Mouse (Mus musculus) heart, embryonic 15.5 days (tissue): ENCODE measurements around the gene Asb8. TPM values are rescaled to one million over a fixed set of nuclear protein-coding genes. Genes with fewer than 3 reads are reported as not detected.

Source experiments
- ATAC-seq: fragments of 200-750 bp; cut with Nextera tagmentation; replicated peaks from 2 replicates; pipeline ENCODE4 v1.8.0; 2017; ENCODE audit warnings: low read depth, moderate TSS enrichment; ENCODE audit not compliant: insufficient number of reproducible peaks, insufficient read depth, low FRiP score
- H3K27ac ChIP-seq: fragments of 300-500 bp; sonication (generic); 2 replicates; pipeline ENCODE4 v1.5.1; 2015; ENCODE audit warnings: mild to moderate bottlenecking, inconsistent platforms
- H3K27me3 ChIP-seq: fragments of 300-500 bp; sonication (generic); 2 replicates; pipeline ENCODE4 v1.6.1; 2015; ENCODE audit warnings: inconsistent platforms
- H3K36me3 ChIP-seq: fragments of 300-500 bp; sonication (generic); 2 replicates; pipeline ENCODE4 v1.6.1; 2015; ENCODE audit warnings: mild to moderate bottlenecking, inconsistent platforms
- H3K4me1 ChIP-seq: fragments of 300-500 bp; sonication (generic); replicated peaks from 2 replicates; pipeline ENCODE4 v1.6.1; 2015; ENCODE audit warnings: inconsistent platforms
- H3K4me2 ChIP-seq: fragments of 300-500 bp; sonication (generic); 2 replicates; pipeline ENCODE4 v1.6.1; 2015; ENCODE audit warnings: inconsistent platforms, mild to moderate bottlenecking, moderate library complexity
- H3K4me3 ChIP-seq: fragments of 300-500 bp; sonication (generic); 2 replicates; pipeline ENCODE4 v1.5.1; 2015; ENCODE audit warnings: mild to moderate bottlenecking, inconsistent platforms
- H3K9ac ChIP-seq: fragments of 300-500 bp; sonication (generic); 2 replicates; pipeline ENCODE4 v1.6.1; 2015; ENCODE audit warnings: mild to moderate bottlenecking, inconsistent platforms
- H3K9me3 ChIP-seq: fragments of 300-500 bp; sonication (generic); replicated peaks from 2 replicates; pipeline ENCODE4 v1.6.1; 2016; ENCODE audit warnings: inconsistent platforms
- WGBS: fragments of 180-500 bp; shearing (Covaris S2); methylation state at CpG from one replicate; pipeline ENCODE4 v1.1.7; 2015; ENCODE audit warnings: mixed read lengths; 5-methylcytosine and 5-hydroxymethylcytosine counted together
- polyA plus RNA-seq: library from polyadenylated mRNA; unstranded; fragments of >200 nt; fragmentation: Nextera tagmentation; extraction: Ambion mirVana; gene quantifications from 2 replicates; pipeline ENCODE4 v1.2.1, GENCODE M21; 2015

Asb8 gene
- 77.6 and 78.1 TPM in 2 replicates for polyA plus RNA-seq

DNA sequence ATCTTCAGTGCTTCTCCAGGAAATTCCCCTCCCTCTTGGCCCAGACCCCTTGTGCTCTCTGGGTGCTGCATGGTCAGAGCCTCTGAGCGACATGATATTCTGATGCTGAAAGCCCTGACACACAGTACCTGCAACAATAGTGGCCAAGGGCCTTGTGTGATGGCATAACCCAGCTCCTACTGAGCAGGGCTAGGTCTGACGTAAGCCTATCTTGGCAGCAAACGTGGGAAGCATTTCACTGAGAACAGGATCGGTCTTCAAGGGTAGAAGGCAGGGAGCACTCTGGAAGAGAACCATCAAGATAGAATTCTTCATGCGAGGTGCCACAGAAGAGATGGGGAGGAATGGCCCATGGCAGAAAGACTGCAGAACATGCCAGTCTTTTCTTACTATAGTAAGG lies at the start of gene Asb8:
Gene Asb8, minus strand, starts transcription at position 101 of the 400 bp plus-strand sequence.
- no peak for ATAC-seq
- 76% methylated on average over 5 of the region's 5 CpGs for WGBS
- Histone ChIP-seq H3K9ac (no peak within 1 kb of the TSS), H3K4me2 (no peak within 1 kb of the TSS), H3K27me3 (peaks cover 54% of the 10 kb centered on the region), H3K36me3 (no peaks in the 10 kb centered on the region), H3K27ac (no peak within 1 kb of the TSS), H3K4me1 (peaks cover 22% of the 10 kb centered on the region), H3K4me3 (no peak within 1 kb of the TSS), H3K9me3 (no peaks in the 10 kb centered on the region)

- no peaks in the 10 kb centered on the region for H3K27me3 ChIP-seq
- ATAC-seq, result no peak
- no peak overlapping the region for H3K4me3 ChIP-seq
- no peaks in the 10 kb centered on the region for H3K4me1 ChIP-seq
- H3K9ac ChIP-seq, result no peak overlapping the region
- no peaks in the 10 kb centered on the region for H3K36me3 ChIP-seq
- WGBS, result 66% methylated on average over 5 of the region's 5 CpGs
- no peak overlapping the region for H3K27ac ChIP-seq
- H3K9me3 ChIP-seq, result no peaks in the 10 kb centered on the region
- H3K4me2 ChIP-seq, result no peak overlapping the region
Measured at GRCm38 (mm10) chr15:98214130-98214529, 48.7 kb upstream of the Asb8 start.

GRCm38 (mm10) chr15:98213336-98213870 lies 48.0 kb upstream of the Asb8 start:
- no peaks in the 10 kb centered on the region for H3K36me3 ChIP-seq
- no peaks in the 10 kb centered on the region for H3K4me1 ChIP-seq
- H3K9ac ChIP-seq, result no peak overlapping the region
- no peak overlapping the region for H3K4me3 ChIP-seq
- H3K27ac ChIP-seq, result no peak overlapping the region
- no peaks in the 10 kb centered on the region for H3K27me3 ChIP-seq
- WGBS, result 61% methylated on average over 5 of the region's 5 CpGs
- no peak overlapping the region for H3K4me2 ChIP-seq
- ATAC-seq, result no peak
- H3K9me3 ChIP-seq, result no peaks in the 10 kb centered on the region

DNA sequence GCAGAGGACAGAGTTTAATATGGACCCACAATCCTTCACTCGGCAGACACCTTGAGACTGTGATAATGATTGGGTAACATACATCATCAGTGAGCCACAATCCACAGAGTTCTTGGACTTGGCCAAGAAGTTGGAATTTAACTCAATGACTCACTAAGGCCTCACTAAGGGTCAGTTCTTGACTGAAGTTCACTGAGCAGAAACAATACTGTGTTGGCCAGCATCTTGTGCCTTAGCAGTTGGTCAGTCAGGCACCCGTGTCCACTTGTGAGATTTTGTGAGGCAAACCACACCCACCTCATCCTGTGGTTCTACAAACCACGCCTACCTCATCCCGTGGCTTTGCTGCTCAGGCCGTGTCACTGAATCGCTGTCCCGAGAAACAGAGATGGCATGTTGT lies 44.3 kb upstream of the Asb8 start:
- no peak for ATAC-seq
- H3K4me3 ChIP-seq, result no peak overlapping the region
- no peaks in the 10 kb centered on the region for H3K27me3 ChIP-seq
- no peak overlapping the region for H3K4me2 ChIP-seq
- 78% methylated on average over 7 of the region's 7 CpGs for WGBS
- H3K9ac ChIP-seq, result no peak overlapping the region
- no peak overlapping the region for H3K27ac ChIP-seq
- no peaks in the 10 kb centered on the region for H3K36me3 ChIP-seq
- H3K9me3 ChIP-seq, result no peaks in the 10 kb centered on the region
- no peaks in the 10 kb centered on the region for H3K4me1 ChIP-seq

DNA sequence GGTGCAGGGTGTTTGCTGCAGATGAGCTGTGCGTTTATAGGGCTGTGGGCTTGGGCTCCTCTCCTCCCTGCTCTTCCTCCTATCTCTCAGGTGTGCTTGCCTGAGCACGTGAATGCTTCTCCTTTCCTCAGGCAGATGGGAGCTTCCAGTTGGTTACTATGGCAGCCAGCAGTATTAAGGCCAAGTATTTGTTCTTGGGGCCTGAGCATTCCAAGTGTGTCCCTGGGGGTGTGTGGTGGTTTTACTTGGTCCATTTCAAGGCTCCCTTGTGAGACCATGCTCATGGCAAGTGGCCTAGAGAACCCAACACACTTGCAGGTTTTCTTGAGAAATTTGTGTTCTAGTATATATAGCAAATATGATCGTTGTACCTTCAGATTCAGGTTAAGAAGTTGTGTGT lies 30.0 kb upstream of the Asb8 start, which contains the start of gene Olfr288:
Gene Olfr288, minus strand, starts transcription at position 101 of the 400 bp plus-strand sequence.
- no peaks in the 10 kb centered on the region for H3K9me3 ChIP-seq
- H3K4me1 ChIP-seq, result no peaks in the 10 kb centered on the region
- no peak within 1 kb of the TSS for H3K27ac ChIP-seq
- H3K4me3 ChIP-seq, result no peak within 1 kb of the TSS
- H3K4me2 ChIP-seq, result no peak within 1 kb of the TSS
- WGBS, result 67% methylated on average over 3 of the region's 3 CpGs
- no peak; the same call in 1 of the 2 replicates for ATAC-seq
- H3K27me3 ChIP-seq, result no peaks in the 10 kb centered on the region
- no peaks in the 10 kb centered on the region for H3K36me3 ChIP-seq
- H3K9ac ChIP-seq, result no peak within 1 kb of the TSS

DNA sequence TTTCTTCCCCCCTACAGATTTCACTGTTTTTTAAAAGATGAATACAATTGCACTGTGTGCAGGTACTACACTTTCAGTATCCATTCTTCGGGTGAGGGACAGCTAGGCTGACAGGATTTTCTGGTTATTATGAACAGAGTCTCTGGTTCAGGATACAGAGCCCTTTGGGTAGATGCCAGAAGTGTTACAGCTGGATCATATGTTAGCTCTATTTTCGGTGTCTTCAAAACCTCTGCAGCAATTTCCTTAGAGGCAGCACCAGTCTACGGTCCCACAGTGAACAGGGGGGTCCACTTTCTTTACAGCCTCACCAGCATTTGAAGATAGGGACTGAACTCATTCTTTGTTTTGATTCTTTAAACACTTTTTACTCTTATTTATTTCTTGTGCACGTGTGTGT lies 19.0 kb upstream of the Asb8 start:
- Histone ChIP-seq H3K4me1 (peaks cover 12% of the 10 kb centered on the region), H3K4me3 (no peak overlapping the region), H3K4me2 (no peak overlapping the region), H3K27ac (no peak overlapping the region), H3K27me3 (no peaks in the 10 kb centered on the region; the same call in 1 of the 2 replicates), H3K9ac (no peak overlapping the region), H3K36me3 (no peaks in the 10 kb centered on the region), H3K9me3 (no peaks in the 10 kb centered on the region)
- ATAC-seq, result no peak
- WGBS, result 47% methylated on average over 4 of the region's 4 CpGs

DNA sequence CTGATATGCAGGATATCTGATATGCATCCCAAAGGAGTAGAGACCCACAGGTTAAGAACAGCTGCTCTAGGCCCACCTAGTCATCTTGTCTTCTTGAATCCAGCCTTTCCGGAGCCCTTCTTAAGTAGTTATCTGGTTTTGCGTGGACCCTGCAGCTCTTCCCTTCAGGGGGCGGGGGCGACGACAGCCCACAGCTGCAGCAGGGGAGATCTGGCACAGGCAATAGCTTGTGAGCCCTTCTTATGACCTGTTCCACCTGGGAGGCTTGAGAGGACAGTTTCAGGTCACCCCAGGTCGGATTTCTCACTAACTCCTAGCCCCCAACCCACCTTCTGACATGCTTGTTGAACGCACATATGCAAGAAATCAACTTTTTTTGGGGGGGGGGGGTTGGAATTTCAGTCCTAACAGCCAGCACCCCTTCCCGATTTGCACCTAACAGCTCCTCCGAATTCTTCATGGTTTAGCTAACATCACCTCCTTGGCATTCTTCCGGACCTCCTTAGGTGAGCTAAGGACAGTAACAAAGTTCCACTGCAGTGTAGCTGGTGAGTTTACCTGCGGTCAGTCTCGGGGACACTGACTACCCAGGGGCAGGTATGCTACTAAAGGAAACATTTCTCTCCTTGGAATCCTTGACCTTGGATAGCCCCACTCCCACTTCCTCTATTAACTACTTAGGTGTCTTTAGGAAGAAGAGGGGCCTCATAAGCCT lies 16.6 kb upstream of the Asb8 start:
- Histone ChIP-seq H3K36me3 (no peaks in the 10 kb centered on the region), H3K4me2 (peak overlapping the region; percentile 70), H3K4me3 (no peak overlapping the region; the same call in 1 of the 2 replicates), H3K9me3 (no peaks in the 10 kb centered on the region), H3K9ac (no peak overlapping the region; the same call in 1 of the 2 replicates), H3K27me3 (no peaks in the 10 kb centered on the region; the same call in 1 of the 2 replicates), H3K4me1 (peaks cover 12% of the 10 kb centered on the region), H3K27ac (peak overlapping the region; percentile 90; the same call in 1 of the 2 replicates)
- 54% methylated on average over 12 of the region's 12 CpGs for WGBS
- no peak for ATAC-seq

DNA sequence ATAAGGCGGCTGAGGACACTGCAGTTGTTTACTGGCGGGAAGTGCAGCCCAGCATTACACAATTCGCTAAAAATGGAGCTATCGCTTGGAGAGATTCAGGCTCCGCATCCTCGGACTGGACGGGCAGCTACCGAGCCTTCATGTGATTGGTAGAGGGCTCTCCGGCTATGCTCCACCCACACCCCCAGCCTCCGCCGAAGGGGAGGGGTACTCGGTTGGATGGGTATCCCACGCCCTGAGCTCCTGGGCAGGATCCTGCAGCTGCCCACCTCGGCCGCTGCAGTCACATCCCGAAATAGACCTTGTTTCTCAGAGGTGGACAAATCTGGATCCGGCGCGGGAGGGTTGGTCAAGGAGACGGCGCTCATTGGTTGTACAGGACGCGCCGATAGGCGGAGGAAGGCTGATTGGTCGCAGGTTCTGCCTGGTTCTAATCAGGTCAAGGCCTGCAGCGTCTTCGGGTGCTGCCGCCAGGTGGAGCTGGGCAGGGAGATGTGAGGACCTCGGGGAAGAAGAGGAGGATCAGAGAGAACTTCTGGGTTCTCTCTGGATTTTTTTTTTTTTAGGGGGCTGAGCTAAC lies 15.8 kb upstream of the Asb8 start:
- H3K27me3 ChIP-seq, result no peaks in the 10 kb centered on the region; the same call in 1 of the 2 replicates
- peak overlapping the region; percentile 90 for H3K27ac ChIP-seq
- peak; percentile 98 for ATAC-seq
- peaks cover 12% of the 10 kb centered on the region for H3K4me1 ChIP-seq
- peak overlapping the region; percentile 48 for H3K9ac ChIP-seq
- under 1% methylated on average over 30 of the region's 30 CpGs for WGBS
- peak overlapping the region; percentile 49 for H3K4me3 ChIP-seq
- peak overlapping the region; percentile 70 for H3K4me2 ChIP-seq
- no peaks in the 10 kb centered on the region for H3K36me3 ChIP-seq
- no peaks in the 10 kb centered on the region for H3K9me3 ChIP-seq

GRCm38 (mm10) chr15:98180567-98181131 lies 15.2 kb upstream of the Asb8 start:
- ATAC-seq, result no peak
- no peaks in the 10 kb centered on the region for H3K9me3 ChIP-seq
- peak overlapping the region; percentile 70 for H3K4me2 ChIP-seq
- H3K36me3 ChIP-seq, result no peaks in the 10 kb centered on the region
- no peaks in the 10 kb centered on the region for H3K27me3 ChIP-seq
- H3K9ac ChIP-seq, result peak overlapping the region; percentile 48
- H3K27ac ChIP-seq, result peak overlapping the region; percentile 90
- H3K4me1 ChIP-seq, result peaks cover 12% of the 10 kb centered on the region
- 7% methylated on average over 26 of the region's 26 CpGs for WGBS
- peak overlapping the region; percentile 49 for H3K4me3 ChIP-seq

DNA sequence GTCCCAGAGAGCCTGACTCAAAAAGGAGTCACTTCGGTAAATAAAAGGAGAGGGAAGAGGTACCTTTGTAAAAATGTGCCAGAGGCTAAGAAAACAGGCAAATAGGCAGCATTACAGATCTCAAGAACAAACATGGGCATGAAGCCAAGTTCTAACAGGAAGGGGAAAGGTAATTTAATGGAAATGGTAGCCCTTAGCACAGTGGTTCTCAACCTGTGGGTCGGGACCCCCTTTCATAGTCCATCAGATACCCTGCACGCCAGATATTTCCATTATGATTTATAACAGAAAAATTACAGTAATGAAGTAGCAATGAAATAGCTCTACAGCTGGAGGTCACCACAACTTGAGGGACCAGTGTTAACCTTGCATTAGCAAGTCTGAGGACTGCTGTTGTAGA lies 11.9 kb upstream of the Asb8 start:
- peaks cover 21% of the 10 kb centered on the region for H3K27me3 ChIP-seq
- H3K36me3 ChIP-seq, result no peaks in the 10 kb centered on the region
- no peak overlapping the region for H3K9ac ChIP-seq
- 58% methylated on average over 3 of the region's 3 CpGs for WGBS
- ATAC-seq, result no peak
- no peak overlapping the region for H3K27ac ChIP-seq
- H3K9me3 ChIP-seq, result no peaks in the 10 kb centered on the region
- no peak overlapping the region for H3K4me3 ChIP-seq
- H3K4me1 ChIP-seq, result peaks cover 12% of the 10 kb centered on the region
- no peak overlapping the region for H3K4me2 ChIP-seq

DNA sequence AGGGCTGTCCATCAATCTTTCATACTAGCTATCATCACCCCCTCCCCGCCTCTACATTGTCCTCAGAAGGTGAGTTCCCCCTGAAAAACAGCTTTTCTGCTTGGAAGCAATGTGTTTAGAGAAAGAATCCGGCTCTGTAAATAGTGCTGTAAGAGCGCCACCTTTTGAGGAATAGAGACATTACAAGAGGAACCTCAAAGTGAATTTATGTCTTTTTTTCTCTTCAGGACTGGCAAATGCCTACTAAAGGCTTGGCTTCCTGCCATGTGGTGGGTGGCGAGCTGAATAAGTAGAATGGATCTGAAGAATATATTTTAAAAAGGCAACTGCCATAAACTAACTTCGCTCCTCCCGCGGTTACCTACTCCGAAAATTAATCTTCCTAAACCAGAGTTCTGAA lies 8.4 kb upstream of the Asb8 start:
- Histone ChIP-seq H3K4me2 (no peak overlapping the region), H3K27me3 (peaks cover 56% of the 10 kb centered on the region), H3K9ac (no peak overlapping the region), H3K4me1 (no peaks in the 10 kb centered on the region), H3K4me3 (no peak overlapping the region), H3K9me3 (no peaks in the 10 kb centered on the region), H3K36me3 (no peaks in the 10 kb centered on the region), H3K27ac (no peak overlapping the region)
- ATAC-seq, result no peak
- 34% methylated on average over 8 of the region's 8 CpGs for WGBS
